Mouse (Mus musculus) CH12.LX (cell line): ENCODE results near the gene Pla2r1.

Source experiments
- CHD2 ChIP-seq: IDR thresholded peaks from 2 replicates; pipeline ENCODE4 v1.6.1; 2011; ENCODE audit warnings: low read length, improper control_type of control experiment
- CTCF ChIP-seq, 2 experiments: IDR thresholded peaks in 1 of 2; conservative IDR thresholded peaks in 1 of 2; 2 replicates each; pipeline ENCODE4 v1.5.1; 2011 to 2012; ENCODE audit warnings: low read depth in 2 of 2, low read length in 2 of 2, improper control_type of control experiment in 1 of 2, inconsistent platforms in 1 of 2, mild to moderate bottlenecking in 1 of 2, moderate library complexity in 1 of 2
- ELF1 ChIP-seq: IDR thresholded peaks from 2 replicates; pipeline ENCODE4 v1.6.1; 2014; ENCODE audit warnings: low read depth, mild to moderate bottlenecking, inconsistent platforms, low read length, improper control_type of control experiment
- GABPA ChIP-seq: IDR thresholded peaks from 2 replicates; pipeline ENCODE4 v1.6.1; 2012; ENCODE audit warnings: low read depth, low read length, improper control_type of control experiment, inconsistent platforms; ENCODE audit not compliant: insufficient replicate concordance
- JUND ChIP-seq: conservative IDR thresholded peaks from 2 replicates; pipeline ENCODE4 v1.6.1; 2011; ENCODE audit warnings: low read depth, low read length, improper control_type of control experiment
- MAX ChIP-seq: IDR thresholded peaks from 2 replicates; pipeline ENCODE4 v1.6.1; 2011; ENCODE audit warnings: low read length, improper control_type of control experiment
- MYC ChIP-seq: IDR thresholded peaks from 2 replicates; pipeline ENCODE4 v1.6.1; 2011; ENCODE audit warnings: low read depth, mild to moderate bottlenecking, improper control_type of control experiment, low read length
- POLR2A ChIP-seq: IDR thresholded peaks from 2 replicates; pipeline ENCODE4 v1.6.1; 2011; ENCODE audit warnings: low read depth, mild to moderate bottlenecking, improper control_type of control experiment, low read length
- POLR2AphosphoS2 ChIP-seq: IDR thresholded peaks from 2 replicates; pipeline ENCODE4 v1.6.1; 2011; ENCODE audit warnings: low read depth, low read length, improper control_type of control experiment
- UBTF ChIP-seq: IDR thresholded peaks from 2 replicates; pipeline ENCODE4 v1.6.1; 2012; ENCODE audit warnings: low read depth, mild to moderate bottlenecking, inconsistent platforms, low read length, improper control_type of control experiment, moderate library complexity
- USF2 ChIP-seq: conservative IDR thresholded peaks from 2 replicates; pipeline ENCODE4 v1.6.1; 2011; ENCODE audit warnings: low read depth, low read length, improper control_type of control experiment

DNA sequence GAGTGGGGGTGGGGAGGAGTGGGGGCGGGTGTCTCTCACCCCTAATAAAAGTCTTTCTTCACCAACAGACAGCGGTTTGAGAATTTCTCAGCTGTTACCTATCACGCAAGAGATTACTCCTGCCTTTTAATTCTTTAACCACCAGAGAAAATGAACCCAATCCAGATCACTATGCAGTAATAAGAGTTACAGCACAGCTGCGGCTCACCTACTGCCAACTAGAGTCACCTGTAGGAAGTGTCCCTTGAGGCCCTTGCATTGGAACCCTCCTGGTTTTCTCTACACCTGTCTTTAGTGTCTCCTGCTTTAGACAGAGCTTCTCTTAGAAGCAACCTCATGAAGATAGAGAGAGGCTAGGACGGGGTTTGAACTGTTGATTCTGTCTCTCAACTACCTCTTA is 11.4 kb downstream of the Pla2r1 start:
- TF ChIP-seq ELF1 (no peak), MAX (no peak), CHD2 (no peak), UBTF (no peak), USF2 (no peak), MYC (no peak), JUND (no peak), GABPA (no peak), POLR2AphosphoS2 (no peak), POLR2A (no peak), CTCF (conservative IDR thresholded peaks at IDR 0.05 in 1 of 2, IDR thresholded peaks at IDR 0.05 in 1 of 2; ENCODE audit: low read depth in 2 of 2, low read length in 2 of 2) (no peak)
